Mouse (Mus musculus): Measurements from ENCODE around the gene Fmod.

GRCm38 (mm10) chr1:134039361-134039760 lies 2.3 kb downstream of the Fmod start:
- TF ChIP-seq CTCF (IDR thresholded peaks at IDR 0.05; ENCODE audit: borderline replicate concordance, control insufficient read depth, extremely low read depth, insufficient read depth, low read length, poor library complexity) (no peak), POLR2A (IDR thresholded peaks at IDR 0.05; ENCODE audit: control insufficient read depth, extremely low read depth, insufficient read depth, low read length, poor library complexity) (no peak)

Data from thymus, adult 2 months (tissue).